ENCODE assay signal across 8 mouse cellular contexts in genomic region chr8:65022485-65022884, GRCm38 (mm10). TPM values are rescaled to one million over a fixed set of nuclear protein-coding genes. Genes with fewer than 3 reads are reported as not detected.
DNase-seq lines count a peak whose midpoint lies in the region; ATAC-seq lines count a peak whose summit lies in the region.

No protein-coding gene starts in this region.

- ATAC-seq in megakaryocyte progenitor cell, adult 5-6 weeks (replicated peaks; ENCODE audit: poor library complexity), result peak; percentile 69; the same call in 1 of the 2 replicates

- peak; percentile 8 for DNase-seq in CD4-positive helper T cell, adult 2 months (ENCODE audit: low read depth, low spot score)
- DNase-seq in MEL-GATA-1-ER (ENCODE audit: extremely low read depth, low read depth), result peak; percentile 6
- peak; percentile 51 for DNase-seq in embryo, embryonic 10 days (ENCODE audit: low spot score)
- DNase-seq in gastrocnemius, postnatal 4 days (ENCODE audit: low spot score in 2 of 2), result peak; percentile 20 to 38
- DNase-seq in layer of hippocampus, postnatal 14 days (ENCODE audit: low spot score in 2 of 2), result peak; percentile 67 to 71
- peak; percentile 3 to 10 for DNase-seq in spleen, postnatal 36 days (ENCODE audit: low spot score in 2 of 2)
- DNase-seq in T-cell, adult 2 months (ENCODE audit: low spot score), result no peak

RNA-seq across cellular contexts. Expression of gene Trim60, which starts 4.1 kb away (rescaled TPM):
- not detected for total RNA-seq in gastrocnemius, postnatal 4 days (2021)
- total RNA-seq in layer of hippocampus, postnatal 14 days (2021), result not detected
- not detected in 2 replicates for total RNA-seq in megakaryocyte progenitor cell, adult 5-6 weeks (2015)
- not detected in 2 replicates for total RNA-seq in megakaryocyte progenitor cell, adult 5-6 weeks (2017)

RNA-seq across cellular contexts. Expression of gene Trim61, which starts 4.2 kb away (rescaled TPM):
- not detected for total RNA-seq in gastrocnemius, postnatal 4 days (2021)
- total RNA-seq in layer of hippocampus, postnatal 14 days (2021), result not detected
- total RNA-seq in megakaryocyte progenitor cell, adult 5-6 weeks (2015), result not detected in 2 replicates
- not detected in 2 replicates for total RNA-seq in megakaryocyte progenitor cell, adult 5-6 weeks (2017)

RNA-seq across cellular contexts. Expression of gene Apela, which starts 14.7 kb away (rescaled TPM):
- not detected for total RNA-seq in gastrocnemius, postnatal 4 days (2021)
- total RNA-seq in layer of hippocampus, postnatal 14 days (2021), result under 1 TPM in 1 of 2 experiments, not detected in 1; 0.69 TPM
- not detected in 2 replicates for total RNA-seq in megakaryocyte progenitor cell, adult 5-6 weeks (2015)
- total RNA-seq in megakaryocyte progenitor cell, adult 5-6 weeks (2017), result not detected in 2 replicates

RNA-seq across cellular contexts. Expression of gene Trim75, which starts 34.9 kb away (rescaled TPM):
- total RNA-seq in gastrocnemius, postnatal 4 days (2021), result not detected
- not detected for total RNA-seq in layer of hippocampus, postnatal 14 days (2021)
- total RNA-seq in megakaryocyte progenitor cell, adult 5-6 weeks (2015), result not detected in 2 replicates
- total RNA-seq in megakaryocyte progenitor cell, adult 5-6 weeks (2017), result not detected in 2 replicates

RNA-seq across cellular contexts. Expression of gene Gm10663, which starts 52.3 kb away (rescaled TPM):
- total RNA-seq in gastrocnemius, postnatal 4 days (2021), result not detected
- not detected for total RNA-seq in layer of hippocampus, postnatal 14 days (2021)
- total RNA-seq in megakaryocyte progenitor cell, adult 5-6 weeks (2015), result not detected in 2 replicates
- not detected in 2 replicates for total RNA-seq in megakaryocyte progenitor cell, adult 5-6 weeks (2017)
